In the genomic region with DNA sequence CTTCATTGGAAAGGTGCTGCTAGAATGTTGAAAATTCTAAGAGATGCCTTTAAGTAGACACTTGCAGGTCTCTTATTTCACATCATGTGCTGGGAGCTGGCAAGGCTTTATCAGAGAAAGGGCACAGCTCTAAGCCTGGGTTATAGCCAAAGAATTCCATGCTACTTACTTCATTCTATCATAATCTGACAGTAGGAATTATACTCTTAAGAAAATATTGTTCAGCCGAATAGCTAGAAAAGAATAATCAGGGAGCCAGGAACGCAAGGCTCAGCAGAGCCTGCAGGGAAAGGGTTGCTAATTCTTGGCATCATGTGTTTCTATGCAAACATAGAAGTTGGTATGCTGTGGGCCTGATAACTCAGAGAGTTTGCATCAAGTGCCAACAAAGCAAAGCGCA, we compare ENCODE assay signal across 18 mouse cellular contexts. TPM values are rescaled to one million over a fixed set of nuclear protein-coding genes. Genes with fewer than 3 reads are reported as not detected.
DNase-seq lines count a peak whose midpoint lies in the region; ATAC-seq and TF ChIP-seq lines count a peak whose summit lies in the region.
"Had no signal": no experiment of that assay in that cellular context is flagged by ENCODE, and none has a peak within 500 bp of the region (broad histone marks: within the 10 kb centered on the region; RNA-seq: fewer than 3 reads in every experiment).

No protein-coding gene starts in this region.

- no peaks in the 10 kb centered on the region for H3K9me3 ChIP-seq in midbrain, embryonic 14.5 days (ENCODE audit: control insufficient read depth, low read length)
- no peaks in the 10 kb centered on the region for H3K9me3 ChIP-seq in midbrain, embryonic 13.5 days
- H3K9me3 ChIP-seq in heart, embryonic 13.5 days: no peaks in the 10 kb centered on the region
- H3K9me3 ChIP-seq in lung, postnatal 0 days (ENCODE audit: low read length): no peaks in the 10 kb centered on the region
- H3K9me3 ChIP-seq: embryonic facial prominence, embryonic 15.5 days; forebrain, embryonic 13.5 days; megakaryocyte, embryonic 14.5 days; neural tube, embryonic 13.5 days had no signal

- no peaks in the 10 kb centered on the region for H3K36me3 ChIP-seq in midbrain, embryonic 14.5 days (ENCODE audit: control insufficient read depth, insufficient read depth, low read length)
- H3K36me3 ChIP-seq in midbrain, embryonic 13.5 days: no peaks in the 10 kb centered on the region
- H3K36me3 ChIP-seq in heart, embryonic 13.5 days: no peaks in the 10 kb centered on the region
- H3K36me3 ChIP-seq in lung, postnatal 0 days (ENCODE audit: insufficient read depth, low read length): no peaks in the 10 kb centered on the region
- H3K36me3 ChIP-seq: embryonic facial prominence, embryonic 15.5 days; neural tube, embryonic 13.5 days had no signal

- H3K27ac ChIP-seq in midbrain, embryonic 14.5 days (replicated peaks; ENCODE audit: low read depth, low read length): no peak overlapping the region
- H3K27ac ChIP-seq in midbrain, embryonic 13.5 days: no peak overlapping the region
- peak overlapping the region; percentile 91 for H3K27ac ChIP-seq in heart, embryonic 13.5 days (replicated peaks)
- H3K27ac ChIP-seq in lung, postnatal 0 days (ENCODE audit: low read length): no peak overlapping the region
- H3K27ac ChIP-seq: embryonic facial prominence, embryonic 15.5 days; forebrain, embryonic 13.5 days; neural tube, embryonic 13.5 days had no signal

- no peak overlapping the region for H3K4me3 ChIP-seq in midbrain, embryonic 14.5 days (replicated peaks; ENCODE audit: low read depth, low read length)
- no peak overlapping the region for H3K4me3 ChIP-seq in midbrain, embryonic 13.5 days (replicated peaks)
- no peak overlapping the region for H3K4me3 ChIP-seq in heart, embryonic 13.5 days
- H3K4me3 ChIP-seq in lung, postnatal 0 days (ENCODE audit: low read depth, low read length): no peak overlapping the region
- H3K4me3 ChIP-seq: embryonic facial prominence, embryonic 15.5 days; forebrain, embryonic 13.5 days; megakaryocyte, embryonic 14.5 days; neural tube, embryonic 13.5 days had no signal

- 83% methylated on average over 3 of the region's 3 CpGs for WGBS in midbrain, embryonic 14.5 days
- 86% methylated on average over 3 of the region's 3 CpGs for WGBS in midbrain, embryonic 13.5 days
- 27% methylated on average over 3 of the region's 3 CpGs for WGBS in heart, embryonic 13.5 days
- WGBS in lung, postnatal 0 days: 38% methylated on average over 3 of the region's 3 CpGs

- TF ChIP-seq CTCF in lung, postnatal 0 days (IDR thresholded peaks at IDR 0.05): no peak

- no peaks in the 10 kb centered on the region for H3K4me1 ChIP-seq in midbrain, embryonic 14.5 days (ENCODE audit: control insufficient read depth, insufficient read depth, low read length)
- H3K4me1 ChIP-seq in midbrain, embryonic 13.5 days (replicated peaks): no peaks in the 10 kb centered on the region
- peaks cover 29% of the 10 kb centered on the region for H3K4me1 ChIP-seq in heart, embryonic 13.5 days
- no peaks in the 10 kb centered on the region for H3K4me1 ChIP-seq in lung, postnatal 0 days (ENCODE audit: insufficient read depth, low read depth, low read length)
- H3K4me1 ChIP-seq: embryonic facial prominence, embryonic 15.5 days; forebrain, embryonic 13.5 days; megakaryocyte, embryonic 14.5 days; neural tube, embryonic 13.5 days had no signal

- TF ChIP-seq EP300 in lung, postnatal 0 days (IDR thresholded peaks at IDR 0.05): peak; percentile 79; the same call in 1 of the 2 replicates

- ATAC-seq in midbrain, embryonic 14.5 days (ENCODE audit: low FRiP score, low TSS enrichment): no peak
- ATAC-seq in midbrain, embryonic 13.5 days: no peak
- 0 out of 2 replicates have a peak, but pooled peaks have one; percentile 35 for ATAC-seq in heart, embryonic 13.5 days (ENCODE audit: extremely low read depth, insufficient number of reproducible peaks, low FRiP score, low TSS enrichment)
- peak; percentile 83 for ATAC-seq in lung, postnatal 0 days
- ATAC-seq: forebrain, embryonic 13.5 days; hindbrain, embryonic 16.5 days had no signal

- no peak overlapping the region for H3K4me2 ChIP-seq in midbrain, embryonic 14.5 days (ENCODE audit: low read length)
- H3K4me2 ChIP-seq in midbrain, embryonic 13.5 days (replicated peaks): no peak overlapping the region
- peak overlapping the region; percentile 36 for H3K4me2 ChIP-seq in heart, embryonic 13.5 days
- H3K4me2 ChIP-seq in lung, postnatal 0 days (replicated peaks; ENCODE audit: low read depth, low read length): no peak overlapping the region
- H3K4me2 ChIP-seq: embryonic facial prominence, embryonic 15.5 days; forebrain, embryonic 13.5 days; liver, embryonic 11.5 days; neural tube, embryonic 13.5 days had no signal

- no peak overlapping the region for H3K9ac ChIP-seq in midbrain, embryonic 14.5 days (replicated peaks; ENCODE audit: low read length)
- no peak overlapping the region for H3K9ac ChIP-seq in midbrain, embryonic 13.5 days (replicated peaks)
- no peak overlapping the region for H3K9ac ChIP-seq in heart, embryonic 13.5 days
- H3K9ac ChIP-seq in lung, postnatal 0 days (replicated peaks; ENCODE audit: low read depth): no peak overlapping the region
- H3K9ac ChIP-seq: embryonic facial prominence, embryonic 15.5 days; forebrain, embryonic 13.5 days; neural tube, embryonic 13.5 days had no signal

- peak; percentile 2 for DNase-seq in midbrain, embryonic 14.5 days
- peak; percentile 69 for DNase-seq in lung, postnatal 0 days (ENCODE audit: low spot score)
- DNase-seq in kidney, postnatal 10 days: no peak
- no peak for DNase-seq in thymus, postnatal 14 days
- no peak for DNase-seq in urinary bladder, adult 18-20 months (ENCODE audit: low spot score in 2 of 2)
- DNase-seq: adrenal gland, postnatal 36 days; kidney, adult 8-10 months; kidney, postnatal 4 days; left cerebral cortex, postnatal 4 days; right cerebral cortex, postnatal 25 days had no signal

- no peaks in the 10 kb centered on the region for H3K27me3 ChIP-seq in midbrain, embryonic 14.5 days (ENCODE audit: control insufficient read depth, insufficient read depth, low read length)
- H3K27me3 ChIP-seq in midbrain, embryonic 13.5 days: no peaks in the 10 kb centered on the region
- no peaks in the 10 kb centered on the region for H3K27me3 ChIP-seq in heart, embryonic 13.5 days (replicated peaks)
- no peaks in the 10 kb centered on the region for H3K27me3 ChIP-seq in lung, postnatal 0 days (replicated peaks; ENCODE audit: insufficient read depth, low read length)
- H3K27me3 ChIP-seq: embryonic facial prominence, embryonic 15.5 days; forebrain, embryonic 13.5 days; neural tube, embryonic 13.5 days had no signal

RNA-seq across cellular contexts. Expression of a gene that starts 3.4 kb away (rescaled TPM):
- 0.79 and 1.0 TPM in 2 replicates for polyA plus RNA-seq in midbrain, embryonic 14.5 days (2014; fragmentation: Nextera tagmentation; extraction: Ambion mirVana)
- 0.54 and 0.73 TPM in 2 replicates for polyA plus RNA-seq in midbrain, embryonic 13.5 days (2015; fragmentation: Nextera tagmentation; extraction: Ambion mirVana)
- polyA plus RNA-seq in heart, embryonic 13.5 days (2015; fragmentation: Nextera tagmentation; extraction: Ambion mirVana): 32.2 and 35.2 TPM in 2 replicates
- polyA plus RNA-seq in lung, postnatal 0 days (2015; fragmentation: Nextera tagmentation; extraction: Ambion mirVana): 6.4 and 6.6 TPM in 2 replicates

Comparison
In these comparisons a context has a peak if more than half of its experiments do, and no peak if none do; other contexts are left out.
1. ATAC-seq: peak in heart, embryonic 13.5 days (single experiment) and lung, postnatal 0 days (single experiment); none in midbrain, embryonic 14.5 days (single experiment) and midbrain, embryonic 13.5 days (single experiment).
2. DNase-seq: peak in midbrain, embryonic 14.5 days (single experiment) and lung, postnatal 0 days (single experiment); none in kidney, postnatal 10 days (single experiment), thymus, postnatal 14 days (single experiment) and urinary bladder, adult 18-20 months (0 of 2).